In genomic region chr10:111234450-111235288, GRCm38 (mm10) we compare ENCODE assay signal across 15 mouse cellular contexts.
DNase-seq lines count a peak whose midpoint lies in the region; ATAC-seq and TF ChIP-seq lines count a peak whose summit lies in the region.
"Had no signal": no experiment of that assay in that cellular context is flagged by ENCODE, and none has a peak within 500 bp of the region (broad histone marks: within the 10 kb centered on the region; RNA-seq: fewer than 3 reads in every experiment).

No protein-coding gene starts in this region.

- intact Hi-C loops in left cerebral cortex, postnatal 10 days (cut with DNase I), result no loop called here

- no peak overlapping the region for H3K4me2 ChIP-seq in kidney, embryonic 15.5 days
- peak overlapping the region; percentile 79 for H3K4me2 ChIP-seq in myocyte (ENCODE audit: low read depth)
- no peak overlapping the region for H3K4me2 ChIP-seq in liver, postnatal 0 days (ENCODE audit: low read depth, low read length)
- H3K4me2 ChIP-seq: hindbrain, embryonic 15.5 days had no signal

- H3K4me1 ChIP-seq in kidney, embryonic 15.5 days, result peaks cover 13% of the 10 kb centered on the region
- H3K4me1 ChIP-seq in liver, postnatal 0 days (ENCODE audit: insufficient read depth), result no peaks in the 10 kb centered on the region
- H3K4me1 ChIP-seq: hindbrain, embryonic 15.5 days had no signal

- TF ChIP-seq EP300 in liver, postnatal 0 days (IDR thresholded peaks at IDR 0.05; ENCODE audit: low read depth), result no peak

- DNase-seq in kidney, adult 11 months, result no peak
- peak; percentile 78 for DNase-seq in CD4-positive, CD25-positive, alpha-beta regulatory T cell, adult 2 months (ENCODE audit: low read depth, low spot score)
- DNase-seq in Patski (ENCODE audit: low read depth, low spot score), result no peak
- no peak for DNase-seq in liver, postnatal 0 days
- no peak for DNase-seq in left cerebral cortex, postnatal 10 days (ENCODE audit: extremely low spot score in 1 of 2, low spot score in 2 of 2)
- DNase-seq: cerebellum, adult 9-11 months; embryo, embryonic 11 days; heart, postnatal 14 days; kidney, postnatal 25 days; lung, adult 2 months; thymus, adult 2 months had no signal

- 26% methylated on average over 6 of the region's 6 CpGs for WGBS in kidney, embryonic 15.5 days
- 84% methylated on average over 6 of the region's 6 CpGs for WGBS in liver, postnatal 0 days (ENCODE audit: insufficient replicate concordance)

- no peak for TF ChIP-seq POLR2A in myocyte (IDR thresholded peaks at IDR 0.05; ENCODE audit: insufficient read length, low read depth)

- in situ Hi-C loops in Patski (cut with MboI; ENCODE audit: low pct_unique_long_range_greater_than_20kb), result no loop called here

- H3K27ac ChIP-seq in kidney, embryonic 15.5 days, result 0 out of 2 replicates have a peak overlapping the region, but pooled peaks have one; percentile 37
- no peak overlapping the region for H3K27ac ChIP-seq in liver, postnatal 0 days (ENCODE audit: low read depth)
- H3K27ac ChIP-seq: hindbrain, embryonic 15.5 days had no signal

- peak; percentile 36 for ATAC-seq in kidney, embryonic 15.5 days (replicated peaks; ENCODE audit: low FRiP score)
- ATAC-seq in Patski, result peak; percentile 76
- ATAC-seq in liver, postnatal 0 days, result no peak
- ATAC-seq: forebrain, embryonic 16.5 days had no signal

- TF ChIP-seq CTCF in Patski (IDR thresholded peaks at IDR 0.05), result no peak
- no peak for TF ChIP-seq CTCF in liver, postnatal 0 days (IDR thresholded peaks at IDR 0.05; ENCODE audit: low read depth)

- no peaks in the 10 kb centered on the region for H3K9me3 ChIP-seq in kidney, embryonic 15.5 days (replicated peaks)
- H3K9me3 ChIP-seq in liver, postnatal 0 days (ENCODE audit: low read length), result no peaks in the 10 kb centered on the region
- H3K9me3 ChIP-seq: hindbrain, embryonic 15.5 days had no signal

- H3K36me3 ChIP-seq in kidney, embryonic 15.5 days, result no peaks in the 10 kb centered on the region
- H3K36me3 ChIP-seq in myocyte (ENCODE audit: control insufficient read depth, insufficient read depth), result no peaks in the 10 kb centered on the region
- peaks cover 5% of the 10 kb centered on the region for H3K36me3 ChIP-seq in liver, postnatal 0 days (replicated peaks; ENCODE audit: insufficient read depth, low read length)
- H3K36me3 ChIP-seq: hindbrain, embryonic 15.5 days had no signal

- no peak overlapping the region for H3ac ChIP-seq in myocyte (ENCODE audit: control insufficient read depth, insufficient read length)

- no peak overlapping the region for H3K9ac ChIP-seq in kidney, embryonic 15.5 days
- no peak overlapping the region for H3K9ac ChIP-seq in liver, postnatal 0 days (replicated peaks)
- H3K9ac ChIP-seq: hindbrain, embryonic 15.5 days had no signal

- H3K79me2 ChIP-seq in myocyte (ENCODE audit: control insufficient read depth, insufficient read depth), result peaks cover 21% of the 10 kb centered on the region

- H3K27me3 ChIP-seq in kidney, embryonic 15.5 days, result no peaks in the 10 kb centered on the region
- H3K27me3 ChIP-seq in Patski (no peaks in the 10 kb centered on the region), myocyte (ENCODE audit: control insufficient read depth, insufficient read depth, insufficient read length) (no peaks in the 10 kb centered on the region)
- no peaks in the 10 kb centered on the region for H3K27me3 ChIP-seq in liver, postnatal 0 days (ENCODE audit: insufficient read depth, low read length)
- H3K27me3 ChIP-seq: hindbrain, embryonic 15.5 days had no signal

- CTCF ChIA-PET in Patski (lab: Charles Lee), result interaction anchor here (1.0 to 1.4 kb wide), 3 partner anchors 8 to 32 kb away, joined by 3 to 6 read pairs (median 4); no protein-coding TSS in a partner anchor

- POLR2A ChIA-PET in Patski (lab: Charles Lee), result interaction anchor here (0.6 kb wide), 1 partner anchor 24 kb away, joined by 3 read pairs; no protein-coding TSS in a partner anchor

- no peak overlapping the region for H3K4me3 ChIP-seq in kidney, embryonic 15.5 days (replicated peaks)
- no peak overlapping the region for H3K4me3 ChIP-seq in myocyte
- H3K4me3 ChIP-seq in liver, postnatal 0 days (ENCODE audit: low read depth, low read length), result no peak overlapping the region
- H3K4me3 ChIP-seq: hindbrain, embryonic 15.5 days had no signal

TF ChIP-seq in myocyte, 11 proteins besides CTCF, POLR2A, EP300 and RAD21:
- TF ChIP-seq TCF3 (IDR thresholded peaks at IDR 0.05; ENCODE audit: insufficient read length, low read depth), result no peak
- TF ChIP-seq MYOG (IDR thresholded peaks at IDR 0.05; ENCODE audit: control insufficient read depth in 1 of 3, insufficient read depth in 1 of 3, insufficient read length in 2 of 3, low read depth in 2 of 3), result no peak
- no peak for TF ChIP-seq POLR2AphosphoS2 (IDR thresholded peaks at IDR 0.05; ENCODE audit: insufficient read length, low read depth)
- no peak for TF ChIP-seq USF1 (IDR thresholded peaks at IDR 0.05; ENCODE audit: low read depth)
- TF ChIP-seq TCF12 (IDR thresholded peaks at IDR 0.05; ENCODE audit: insufficient read depth, poor library complexity, severe bottlenecking), result no peak
- TF ChIP-seq MAX (IDR thresholded peaks at IDR 0.05; ENCODE audit: low read depth), result no peak
- TF ChIP-seq CEBPB (IDR thresholded peaks at IDR 0.05; ENCODE audit: insufficient read depth, poor library complexity, severe bottlenecking), result 0 out of 2 replicates have a peak, but pooled peaks have one; percentile 8
- TF ChIP-seq REST (IDR thresholded peaks at IDR 0.05; ENCODE audit: insufficient read depth, insufficient read length), result no peak
TF ChIP-seq in myocyte: peak in this region for 1.
